Mouse (Mus musculus): Measurements from ENCODE around the gene Mrpl49.

Mrpl49 gene

DNA sequence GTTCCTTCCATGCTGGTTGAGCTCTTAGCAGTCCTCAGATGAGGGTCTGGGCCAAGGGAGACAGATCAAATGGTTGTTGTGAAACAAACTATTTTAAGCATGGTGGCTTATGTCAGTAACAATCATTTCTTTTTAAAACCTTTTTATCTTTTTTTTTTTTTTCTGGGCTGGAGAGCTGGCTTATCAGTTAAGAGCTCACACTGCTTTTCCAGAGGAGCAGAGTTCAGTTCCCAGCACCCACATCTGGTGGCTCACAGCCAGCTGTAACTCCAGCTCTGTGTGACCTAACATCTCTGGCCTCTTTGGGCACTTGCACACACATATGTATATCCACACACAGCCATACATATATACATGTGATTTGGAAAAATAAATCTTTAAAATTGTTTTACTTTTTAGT lies 19.9 kb downstream of the Mrpl49 start:
- no peak for DNase-seq (ENCODE audit: low read depth, low spot score)

GRCm38 (mm10) chr19:6035966-6036585 lies 21.5 kb downstream of the Mrpl49 start:
- no peak for DNase-seq (ENCODE audit: low read depth, low spot score)

DNA sequence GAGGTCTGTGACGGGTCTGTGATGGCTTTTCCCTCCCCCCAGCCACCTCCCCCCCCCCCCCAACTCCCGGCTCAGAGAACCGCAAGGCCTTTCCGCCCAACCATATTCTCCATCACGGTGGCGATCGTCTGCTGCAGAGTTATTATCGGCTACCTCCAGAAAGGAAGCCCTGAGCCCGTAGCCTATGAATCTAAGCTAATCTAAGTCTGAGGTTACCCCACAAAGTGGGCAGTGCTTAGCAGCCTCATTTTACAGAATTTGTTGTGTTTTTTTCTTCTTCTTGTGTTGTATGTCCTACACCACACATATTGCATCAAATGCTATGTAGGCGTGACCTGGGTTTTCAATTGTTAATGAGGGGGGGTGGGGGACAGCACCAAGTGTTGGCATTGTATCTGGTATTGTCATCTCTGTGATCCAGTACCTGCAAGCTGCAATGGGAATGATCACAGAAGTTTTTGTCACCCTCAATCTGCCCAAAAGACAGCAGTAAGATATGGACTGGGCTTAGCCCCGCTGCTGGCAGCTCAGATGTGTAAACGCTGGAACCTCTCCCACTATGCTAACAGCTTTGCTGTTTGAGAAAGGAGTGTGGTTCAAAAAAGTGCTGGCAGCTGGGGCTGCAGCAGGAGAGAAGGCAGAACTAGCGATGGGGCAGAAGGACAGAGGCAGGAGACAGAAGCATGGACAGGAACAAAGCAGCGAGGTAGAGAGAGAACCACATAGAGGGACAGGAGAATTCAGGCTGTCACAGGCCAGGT lies 26.9 kb downstream of the Mrpl49 start:
- no peak for DNase-seq (ENCODE audit: low read depth, low spot score)

- DNase-seq (ENCODE audit: low read depth, low spot score) = no peak
Measured at GRCm38 (mm10) chr19:6029426-6029825, 28.2 kb downstream of the Mrpl49 start.

- DNase-seq (ENCODE audit: low read depth, low spot score) = no peak
Measured at GRCm38 (mm10) chr19:6028991-6029390, 28.6 kb downstream of the Mrpl49 start.

GRCm38 (mm10) chr19:6023930-6024329 lies 33.7 kb downstream of the Mrpl49 start:
- DNase-seq (ENCODE audit: low read depth, low spot score) = no peak

GRCm38 (mm10) chr19:6023059-6023458 lies 34.5 kb downstream of the Mrpl49 start:
- no peak for DNase-seq (ENCODE audit: low read depth, low spot score)

GRCm38 (mm10) chr19:6020276-6020675 lies 37.3 kb downstream of the Mrpl49 start:
- DNase-seq (ENCODE audit: low read depth, low spot score) = no peak

GRCm38 (mm10) chr19:6018142-6019089 lies 39.2 kb downstream of the Mrpl49 start:
- DNase-seq (ENCODE audit: low read depth, low spot score) = peak; percentile 95

GRCm38 (mm10) chr19:6016532-6016931 lies 41.1 kb downstream of the Mrpl49 start:
- peak; percentile 59 for DNase-seq (ENCODE audit: low read depth, low spot score)

DNA sequence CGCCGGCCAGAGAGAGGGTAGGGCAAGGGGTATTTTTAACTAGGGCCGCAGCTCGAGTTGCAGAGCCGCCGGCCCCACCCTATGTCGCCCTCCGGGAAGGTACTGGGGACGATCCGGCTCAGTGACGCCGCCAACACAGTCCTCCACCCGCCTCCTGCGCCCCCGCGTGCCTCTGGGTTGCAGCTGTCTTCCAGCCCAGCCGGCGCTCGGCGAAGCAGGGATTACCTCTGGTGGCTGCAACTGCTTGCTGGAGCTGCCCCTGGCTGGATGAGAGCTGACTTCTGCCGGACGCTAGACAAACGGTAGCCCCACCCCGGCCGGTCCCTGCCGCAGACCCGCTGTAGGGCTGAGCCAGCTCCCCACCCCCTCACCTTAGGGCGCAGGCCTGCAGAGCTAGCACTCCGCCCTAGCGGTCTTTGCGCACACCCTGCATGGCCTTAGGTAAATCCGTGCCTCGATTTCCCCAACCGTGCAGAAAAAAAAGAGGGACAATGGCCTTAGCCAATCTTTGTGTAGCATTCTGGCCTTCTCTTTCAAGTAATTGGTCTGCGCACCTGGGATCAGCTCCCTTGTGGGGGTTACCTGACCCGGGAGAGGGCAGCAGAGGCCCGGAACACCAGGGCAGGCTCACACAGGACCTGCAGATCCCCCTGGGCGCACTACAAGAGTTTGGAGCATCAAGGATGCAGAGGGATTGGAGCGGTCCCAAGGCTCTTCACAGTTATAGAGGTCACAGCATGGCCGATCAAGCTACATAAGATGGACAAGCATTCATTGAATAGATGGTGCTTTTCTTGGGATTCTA lies 41.9 kb downstream of the Mrpl49 start, which contains the start of gene Capn1:
Gene Capn1 (minus strand): TSS at position 387 of the 805 bp plus-strand sequence.
- peak; percentile 76 for DNase-seq (ENCODE audit: low read depth, low spot score)

- peak; percentile 83 for DNase-seq (ENCODE audit: low read depth, low spot score)
Measured at GRCm38 (mm10) chr19:6014991-6015510, 42.5 kb downstream of the Mrpl49 start.

- DNase-seq (ENCODE audit: low read depth, low spot score) = no peak
Measured at GRCm38 (mm10) chr19:6013691-6014090, 43.9 kb downstream of the Mrpl49 start.

- DNase-seq (ENCODE audit: low read depth, low spot score) = no peak
Measured at GRCm38 (mm10) chr19:6009137-6009536, 48.4 kb downstream of the Mrpl49 start.

GRCm38 (mm10) chr19:6007013-6007412 lies 50.6 kb downstream of the Mrpl49 start:
- DNase-seq (ENCODE audit: low read depth, low spot score) = no peak

- peak; percentile 26 for DNase-seq (ENCODE audit: low read depth, low spot score)
Measured at GRCm38 (mm10) chr19:6005541-6005940, 52.0 kb downstream of the Mrpl49 start.

Measured in brain, adult 2 months (tissue).